ENCODE assay signal across 26 mouse cellular contexts in genomic region chr12:103660076-103660475, GRCm38 (mm10). TPM values are rescaled to one million over a fixed set of nuclear protein-coding genes. Genes with fewer than 3 reads are reported as not detected.
"Had no signal": no experiment of that assay in that cellular context is flagged by ENCODE, and none has a peak within 500 bp of the region (broad histone marks: within the 10 kb centered on the region; RNA-seq: fewer than 3 reads in every experiment).

No protein-coding gene starts in this region.

- H3K4me1 ChIP-seq: midbrain, embryonic 10.5 days; midbrain, embryonic 12.5 days; neural tube, embryonic 13.5 days; neural tube, embryonic 15.5 days had no signal

- H3K9ac ChIP-seq: lung, embryonic 14.5 days; midbrain, embryonic 12.5 days; neural tube, embryonic 13.5 days; neural tube, embryonic 15.5 days had no signal

- H3K9me3 ChIP-seq: midbrain, embryonic 10.5 days; midbrain, embryonic 12.5 days; neural tube, embryonic 13.5 days; neural tube, embryonic 15.5 days had no signal

- H3K36me3 ChIP-seq: midbrain, embryonic 10.5 days; midbrain, embryonic 12.5 days; neural tube, embryonic 13.5 days; neural tube, embryonic 15.5 days had no signal

- H3K27ac ChIP-seq: midbrain, embryonic 10.5 days; midbrain, embryonic 12.5 days; neural tube, embryonic 13.5 days; neural tube, embryonic 15.5 days had no signal

- H3K27me3 ChIP-seq: midbrain, embryonic 12.5 days; neural tube, embryonic 13.5 days; neural tube, embryonic 15.5 days had no signal

- H3K4me2 ChIP-seq: lung, embryonic 14.5 days; midbrain, embryonic 12.5 days; neural tube, embryonic 13.5 days; neural tube, embryonic 15.5 days had no signal

- DNase-seq: lung, embryonic 14.5 days; lung, postnatal 10 days; lung, postnatal 4 days; midbrain, embryonic 14.5 days; retina, postnatal 1 day; right cerebral cortex, adult 18-20 months; right cerebral cortex, postnatal 25 days; right cerebral cortex, postnatal 4 days; spleen, adult 18-20 months; thymus, adult 18-20 months; thymus, postnatal 14 days; thymus, postnatal 36 days had no signal

- H3K4me3 ChIP-seq: midbrain, embryonic 10.5 days; midbrain, embryonic 12.5 days; myocyte; neural tube, embryonic 13.5 days; neural tube, embryonic 15.5 days had no signal

- ATAC-seq: midbrain, embryonic 16.5 days had no signal

RNA-seq across cellular contexts. Expression of gene Serpina6, which starts 3.1 kb away (rescaled TPM):
- total RNA-seq: megakaryocyte, adult 5-6 weeks; megakaryocyte-erythroid progenitor cell, adult 5-6 weeks had no signal
- polyA plus RNA-seq: midbrain, embryonic 10.5 days; midbrain, embryonic 12.5 days; midbrain, embryonic 14.5 days; midbrain, embryonic 16.5 days; small intestine, adult 2 months had no signal

RNA-seq across cellular contexts. Expression of gene Serpina16, which starts 15.9 kb away (rescaled TPM):
- total RNA-seq: megakaryocyte, adult 5-6 weeks; megakaryocyte-erythroid progenitor cell, adult 5-6 weeks had no signal
- polyA plus RNA-seq: lung, embryonic 14.5 days; lung, embryonic 16.5 days; midbrain, embryonic 10.5 days; midbrain, embryonic 12.5 days; midbrain, embryonic 14.5 days; midbrain, embryonic 16.5 days; myocyte; neural tube, embryonic 11.5 days; neural tube, embryonic 13.5 days; small intestine, adult 2 months; stomach, embryonic 14.5 days; thymus, postnatal 0 days had no signal

RNA-seq across cellular contexts. Expression of gene Serpina10, which starts 28.8 kb away (rescaled TPM):
- total RNA-seq: megakaryocyte, adult 5-6 weeks; megakaryocyte-erythroid progenitor cell, adult 5-6 weeks had no signal
- polyA plus RNA-seq: lung, embryonic 14.5 days; lung, embryonic 16.5 days; midbrain, embryonic 10.5 days; midbrain, embryonic 12.5 days; midbrain, embryonic 16.5 days; myocyte; neural tube, embryonic 13.5 days; small intestine, adult 2 months had no signal

RNA-seq across cellular contexts. Expression of gene Serpina1f, which starts 35.3 kb away (rescaled TPM):
- total RNA-seq: megakaryocyte, adult 5-6 weeks; megakaryocyte-erythroid progenitor cell, adult 5-6 weeks had no signal
- polyA plus RNA-seq: lung, embryonic 14.5 days; lung, embryonic 16.5 days; midbrain, embryonic 10.5 days; midbrain, embryonic 12.5 days; midbrain, embryonic 14.5 days; midbrain, embryonic 16.5 days; myocyte; neural tube, embryonic 11.5 days; neural tube, embryonic 13.5 days; neural tube, embryonic 15.5 days; stomach, embryonic 14.5 days; stomach, embryonic 16.5 days; thymus, postnatal 0 days had no signal
